Mouse (Mus musculus) cerebellum, adult 18-20 months (tissue): Measurements from ENCODE around the gene Uchl4.

Source experiments
- DNase-seq, 2 experiments: peaks; one replicate each; pipeline ENCODE4 v3.0.0; 2021

Gene Uchl4

DNA sequence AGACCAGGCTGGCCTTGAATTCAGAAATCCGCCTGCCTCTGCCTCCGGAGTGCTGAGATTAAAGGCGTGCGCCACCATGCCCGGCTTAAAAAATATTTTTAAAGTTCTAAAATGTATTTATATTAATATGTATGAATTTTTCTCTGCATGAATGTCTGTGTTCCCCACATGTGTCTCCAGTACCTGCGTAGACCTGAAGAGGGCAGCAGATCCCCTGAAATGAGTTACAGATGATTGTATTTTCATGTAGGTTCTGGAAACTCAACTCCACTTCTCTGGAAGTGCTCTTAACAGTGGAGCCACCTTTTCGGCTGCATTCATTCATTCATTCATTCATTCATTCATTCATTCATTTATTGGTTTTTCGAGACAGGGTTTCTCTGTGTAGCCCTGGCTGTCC is 42.7 kb downstream of the Uchl4 start:
- peak; percentile 70 to 76 for DNase-seq

- no peak for DNase-seq
Observed at GRCm38 (mm10) chr9:64278665-64279310, 43.8 kb downstream of the Uchl4 start.

DNA sequence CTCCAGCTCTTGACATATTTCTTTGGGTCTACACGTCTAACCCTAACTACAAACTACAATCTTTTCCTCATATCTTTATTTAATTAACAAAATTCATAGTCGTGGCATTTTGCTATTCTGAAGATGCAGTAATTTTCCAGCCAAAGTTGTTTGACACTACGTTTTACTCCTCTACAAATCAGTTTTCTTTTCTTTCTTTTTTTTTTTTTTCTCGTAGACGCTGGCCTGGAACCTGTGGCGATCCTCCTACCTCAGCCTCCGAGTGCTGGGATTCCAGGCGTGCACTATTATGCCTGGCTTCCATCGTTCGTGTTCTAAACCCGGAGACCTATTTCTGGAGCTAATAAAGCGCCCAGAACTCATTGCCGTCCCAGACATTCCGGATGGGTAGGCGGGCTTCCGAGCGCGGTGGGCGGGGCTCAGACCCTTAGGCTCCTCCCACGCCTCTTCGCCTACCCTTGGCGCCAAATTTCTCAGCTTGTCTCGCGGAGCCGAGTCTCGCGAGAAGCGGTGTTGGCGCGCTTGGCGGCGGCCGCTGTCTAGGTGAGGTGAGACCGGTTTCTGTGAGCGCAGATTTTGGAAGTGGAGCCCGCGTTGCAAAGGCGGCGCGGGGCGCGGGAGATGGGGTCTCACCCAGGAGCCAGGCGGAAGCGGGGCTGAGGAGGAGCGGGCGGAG is 46.2 kb downstream of the Uchl4 start, which contains the start of gene Tipin:
Tipin (plus strand) TSS at position 477 of the 676 bp plus-strand sequence.
- DNase-seq, result peak; percentile 93 to 96

DNA sequence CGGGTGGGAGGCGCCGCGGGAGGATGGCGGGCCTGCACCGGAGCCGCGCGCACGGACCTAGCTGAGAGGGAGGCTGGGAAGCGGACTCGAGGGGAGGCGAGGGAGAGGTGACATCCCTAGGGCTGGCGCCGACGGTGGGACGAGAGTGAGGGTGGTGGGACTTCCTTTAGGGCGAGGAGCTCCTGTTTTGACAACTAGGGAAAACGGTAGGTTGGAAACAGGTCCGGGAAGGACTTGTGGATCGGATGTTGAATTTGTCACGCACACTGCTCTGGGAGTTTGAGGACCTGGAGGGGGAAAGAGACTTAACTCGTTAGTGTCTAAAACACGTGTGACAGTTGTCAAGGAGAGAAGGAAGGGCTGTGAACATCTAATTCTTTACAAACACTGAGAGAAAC is 46.8 kb downstream of the Uchl4 start:
- no peak for DNase-seq

- no peak for DNase-seq
Observed at GRCm38 (mm10) chr9:64282404-64282987, 47.5 kb downstream of the Uchl4 start.
